ENCODE assay signal across 8 mouse cellular contexts in genomic region chr7:127841340-127842000, GRCm38 (mm10). TPM values are rescaled to one million over a fixed set of nuclear protein-coding genes. Genes with fewer than 3 reads are reported as not detected.
DNase-seq lines count a peak whose midpoint lies in the region; ATAC-seq and TF ChIP-seq lines count a peak whose summit lies in the region.

No protein-coding gene starts in this region.

- peaks cover 10% of the 10 kb centered on the region for H3K4me1 ChIP-seq in bone marrow macrophage, adult 2 months (ENCODE audit: control insufficient read depth, insufficient read depth, low read length)
- no peaks in the 10 kb centered on the region for H3K4me1 ChIP-seq in embryonic fibroblast, embryonic 13.5 days (ENCODE audit: control insufficient read depth, insufficient read depth, low read length)
- H3K4me1 ChIP-seq in heart, embryonic 10.5 days: peaks cover 14% of the 10 kb centered on the region
- H3K4me1 ChIP-seq in kidney, embryonic 15.5 days: peaks cover 19% of the 10 kb centered on the region

- peak overlapping the region; percentile 99 for H3K4me3 ChIP-seq in bone marrow macrophage, adult 2 months (ENCODE audit: insufficient read depth, low read length)
- peak overlapping the region; percentile 94 for H3K4me3 ChIP-seq in embryonic fibroblast, embryonic 13.5 days (ENCODE audit: insufficient read depth, low read length)
- peak overlapping the region; percentile 81 for H3K4me3 ChIP-seq in heart, embryonic 10.5 days
- peak overlapping the region; percentile 86 for H3K4me3 ChIP-seq in kidney, embryonic 15.5 days (replicated peaks)

- no peak for TF ChIP-seq POLR2A in bone marrow macrophage, adult 2 months (IDR thresholded peaks at IDR 0.05; ENCODE audit: borderline replicate concordance, low read depth, low read length)
- TF ChIP-seq POLR2A in embryonic fibroblast, embryonic 13.5 days (IDR thresholded peaks at IDR 0.05; ENCODE audit: low read depth, low read length): peak; percentile 84

- H3K4me2 ChIP-seq in kidney, embryonic 15.5 days: peak overlapping the region; percentile 92

- peak overlapping the region; percentile 79 for H3K9ac ChIP-seq in kidney, embryonic 15.5 days

- WGBS in heart, embryonic 10.5 days: under 1% methylated on average over 46 of the region's 46 CpGs
- under 1% methylated on average over 46 of the region's 46 CpGs for WGBS in kidney, embryonic 15.5 days

- peak overlapping the region; percentile 98 for H3K27ac ChIP-seq in bone marrow macrophage, adult 2 months (ENCODE audit: insufficient read depth, low read depth, low read length)
- H3K27ac ChIP-seq in embryonic fibroblast, embryonic 13.5 days (ENCODE audit: insufficient read depth, low read length): peak overlapping the region; percentile 93
- H3K27ac ChIP-seq in heart, embryonic 10.5 days: peak overlapping the region; percentile 93
- H3K27ac ChIP-seq in kidney, embryonic 15.5 days: peak overlapping the region; percentile 93

- DNase-seq in A20 (ENCODE audit: low read depth, low spot score) (peak; percentile 96), liver (peak; percentile 93)
- peak; percentile 96 for DNase-seq in heart, embryonic 10.5 days (ENCODE audit: low spot score)
- DNase-seq in spleen, postnatal 4 days (ENCODE audit: low spot score in 2 of 2): peak; percentile 87 to 93

- peaks cover 31% of the 10 kb centered on the region for H3K36me3 ChIP-seq in heart, embryonic 10.5 days
- H3K36me3 ChIP-seq in kidney, embryonic 15.5 days: peaks cover 33% of the 10 kb centered on the region

- no peak for TF ChIP-seq CTCF in bone marrow macrophage, adult 2 months (IDR thresholded peaks at IDR 0.05; ENCODE audit: low read depth, low read length)
- TF ChIP-seq CTCF in embryonic fibroblast, embryonic 13.5 days (IDR thresholded peaks at IDR 0.05; ENCODE audit: borderline replicate concordance, insufficient read depth, low read length): no peak

- peak; percentile 92 for ATAC-seq in kidney, embryonic 15.5 days (replicated peaks; ENCODE audit: low FRiP score)
- ATAC-seq in monocyte, adult 5-6 weeks (replicated peaks; ENCODE audit: insufficient number of reproducible peaks, low FRiP score, low TSS enrichment, poor library complexity, severe bottlenecking): peak; percentile 80

- H3K9me3 ChIP-seq in heart, embryonic 10.5 days: no peaks in the 10 kb centered on the region
- H3K9me3 ChIP-seq in kidney, embryonic 15.5 days (replicated peaks): no peaks in the 10 kb centered on the region

- no peaks in the 10 kb centered on the region for H3K27me3 ChIP-seq in heart, embryonic 10.5 days (ENCODE audit: insufficient read depth, poor library complexity, severe bottlenecking)
- no peaks in the 10 kb centered on the region for H3K27me3 ChIP-seq in kidney, embryonic 15.5 days

RNA-seq across cellular contexts. Expression of gene Stx1b, which starts 17.1 kb away (rescaled TPM):
- polyA plus RNA-seq in bone marrow macrophage, adult 2 months (2012; ENCODE audit: insufficient read depth, insufficient read length, missing spikeins): not detected in 2 replicates
- 1.8 and 4.4 TPM in 2 replicates for polyA plus RNA-seq in embryonic fibroblast, embryonic 13.5 days (2011; ENCODE audit: insufficient read length, low read depth, missing spikeins)
- polyA plus RNA-seq in heart, embryonic 10.5 days (2016; fragmentation: Nextera tagmentation; extraction: Ambion mirVana): 1.1 and 3.2 TPM in 2 replicates
- 3.8 and 5.2 TPM in 2 replicates for polyA plus RNA-seq in kidney, embryonic 15.5 days (2015; fragmentation: Nextera tagmentation; extraction: Ambion mirVana)
- total RNA-seq in monocyte, adult 5-6 weeks (2017): 0.11 TPM in 1 of 3 replicates, not detected in the others

RNA-seq across cellular contexts. Expression of gene Stx4a, which starts 17.4 kb away (rescaled TPM):
- 152 and 168 TPM in 2 replicates for polyA plus RNA-seq in bone marrow macrophage, adult 2 months (2012; ENCODE audit: insufficient read depth, insufficient read length, missing spikeins)
- polyA plus RNA-seq in embryonic fibroblast, embryonic 13.5 days (2011; ENCODE audit: insufficient read length, low read depth, missing spikeins): 70.3 and 90.0 TPM in 2 replicates
- 32.4 and 36.3 TPM in 2 replicates for polyA plus RNA-seq in heart, embryonic 10.5 days (2016; fragmentation: Nextera tagmentation; extraction: Ambion mirVana)
- 46.4 and 53.2 TPM in 2 replicates for polyA plus RNA-seq in kidney, embryonic 15.5 days (2015; fragmentation: Nextera tagmentation; extraction: Ambion mirVana)
- 98.1 to 120 TPM (median 102 TPM) in 3 replicates for total RNA-seq in monocyte, adult 5-6 weeks (2017)

RNA-seq across cellular contexts. Expression of gene Zfp646, which starts 34.6 kb away (rescaled TPM):
- 14.7 and 16.7 TPM in 2 replicates for polyA plus RNA-seq in bone marrow macrophage, adult 2 months (2012; ENCODE audit: insufficient read depth, insufficient read length, missing spikeins)
- polyA plus RNA-seq in embryonic fibroblast, embryonic 13.5 days (2011; ENCODE audit: insufficient read length, low read depth, missing spikeins): 18.4 and 20.1 TPM in 2 replicates
- polyA plus RNA-seq in heart, embryonic 10.5 days (2016; fragmentation: Nextera tagmentation; extraction: Ambion mirVana): 10.6 and 11.7 TPM in 2 replicates
- polyA plus RNA-seq in kidney, embryonic 15.5 days (2015; fragmentation: Nextera tagmentation; extraction: Ambion mirVana): 11.8 and 13.7 TPM in 2 replicates
- total RNA-seq in monocyte, adult 5-6 weeks (2017): 49.9 to 74.6 TPM (median 50.8 TPM) in 3 replicates

RNA-seq across cellular contexts. Expression of gene Zfp668, which starts 35.2 kb away (rescaled TPM):
- 8.0 and 9.8 TPM in 2 replicates for polyA plus RNA-seq in bone marrow macrophage, adult 2 months (2012; ENCODE audit: insufficient read depth, insufficient read length, missing spikeins)
- polyA plus RNA-seq in embryonic fibroblast, embryonic 13.5 days (2011; ENCODE audit: insufficient read length, low read depth, missing spikeins): 8.9 and 15.6 TPM in 2 replicates
- polyA plus RNA-seq in heart, embryonic 10.5 days (2016; fragmentation: Nextera tagmentation; extraction: Ambion mirVana): 15.7 and 21.7 TPM in 2 replicates
- 22.7 TPM in 2 replicates for polyA plus RNA-seq in kidney, embryonic 15.5 days (2015; fragmentation: Nextera tagmentation; extraction: Ambion mirVana)
- 1.6 to 7.1 TPM (median 6.4 TPM) in 3 replicates for total RNA-seq in monocyte, adult 5-6 weeks (2017)

RNA-seq across cellular contexts. Expression of gene Hsd3b7, which starts 41.1 kb away (rescaled TPM):
- polyA plus RNA-seq in bone marrow macrophage, adult 2 months (2012; ENCODE audit: insufficient read depth, insufficient read length, missing spikeins): 43.4 and 47.9 TPM in 2 replicates
- polyA plus RNA-seq in embryonic fibroblast, embryonic 13.5 days (2011; ENCODE audit: insufficient read length, low read depth, missing spikeins): 8.0 and 9.4 TPM in 2 replicates
- polyA plus RNA-seq in heart, embryonic 10.5 days (2016; fragmentation: Nextera tagmentation; extraction: Ambion mirVana): 14.9 and 17.1 TPM in 2 replicates
- polyA plus RNA-seq in kidney, embryonic 15.5 days (2015; fragmentation: Nextera tagmentation; extraction: Ambion mirVana): 23.0 and 27.6 TPM in 2 replicates
- 8.6 to 11.1 TPM (median 9.4 TPM) in 3 replicates for total RNA-seq in monocyte, adult 5-6 weeks (2017)

Comparison
In these comparisons a context has a peak if more than half of its experiments do, and no peak if none do; other contexts are left out.
1. Peak in every context shown above with its lines: DNase-seq, ATAC-seq, H3K4me3 ChIP-seq and H3K27ac ChIP-seq.